Mouse (Mus musculus) gastrocnemius, postnatal 36 days (tissue): ENCODE results near the gene Med24. TPM values are rescaled to one million over a fixed set of nuclear protein-coding genes. Genes with fewer than 3 reads are reported as not detected.
"Not testable (repeated sequence)": the region's sequence is repeated elsewhere in the genome, so short reads cannot be mapped to it uniquely, and the experiment has no call there.

Experiments
- DNase-seq, 2 experiments: peaks; one replicate each; pipeline ENCODE4 v3.0.0; 2022
- intact Hi-C: fragments of 180-260 bp; cut with DNase I; formaldehyde crosslinking; loops from one replicate; pipeline ENCODE4 v1.15.1; 2025
- total RNA-seq, 2 experiments: library from RNA; stranded (reverse); gene quantifications; 2 replicates each; pipeline ENCODE4 v1.2.3; 2021

Gene Med24
- total RNA-seq, 2 experiments from 2014 or later, result 41.4 to 41.9 TPM

GRCm38 (mm10) chr11:98699911-98700310 is 29.3 kb downstream of the Med24 start:
- peak; percentile 66 to 77 for DNase-seq
- intact Hi-C loops, result loop anchor here (2.0 to 5.0 kb wide), 3 partner anchors 87 to 212 kb away; no protein-coding TSS in a partner anchor

GRCm38 (mm10) chr11:98698849-98699640 is 30.2 kb downstream of the Med24 start:
- intact Hi-C loops, result no loop called here
- DNase-seq, result no peak

- no peak for DNase-seq
- intact Hi-C loops, result no loop called here
These were observed 32.0 kb downstream of the Med24 start for GRCm38 (mm10) chr11:98697225-98697624.

GRCm38 (mm10) chr11:98696454-98697216 is 32.6 kb downstream of the Med24 start:
- no peak for DNase-seq
- intact Hi-C loops, result no loop called here

- intact Hi-C loops, result no loop called here
- DNase-seq, result no peak
These were observed 33.8 kb downstream of the Med24 start for GRCm38 (mm10) chr11:98695408-98695807.

GRCm38 (mm10) chr11:98694301-98694700 is 34.9 kb downstream of the Med24 start:
- intact Hi-C loops, result no loop called here
- DNase-seq, result no peak

GRCm38 (mm10) chr11:98693746-98694145 is 35.5 kb downstream of the Med24 start:
- no peak for DNase-seq
- intact Hi-C loops, result no loop called here

- DNase-seq, result no peak
- intact Hi-C loops, result no loop called here
These were observed 36.0 kb downstream of the Med24 start for GRCm38 (mm10) chr11:98693201-98693600.

- intact Hi-C loops, result no loop called here
These were observed 41.2 kb downstream of the Med24 start for GRCm38 (mm10) chr11:98688009-98688408.

GRCm38 (mm10) chr11:98686976-98687375 is 42.3 kb downstream of the Med24 start:
- DNase-seq, result no peak
- intact Hi-C loops, result no loop called here

More at GRCm38 (mm10) chr11:98688009-98688408, 41.2 kb downstream of the Med24 start:
- no peak for DNase-seq

- intact Hi-C loops, result no loop called here
- no peak for DNase-seq
These were observed 43.6 kb downstream of the Med24 start for GRCm38 (mm10) chr11:98685642-98686041.

- no peak for DNase-seq
- intact Hi-C loops, result no loop called here
These were observed 46.4 kb downstream of the Med24 start for GRCm38 (mm10) chr11:98682811-98683210.

GRCm38 (mm10) chr11:98681786-98682745 is 47.2 kb downstream of the Med24 start, which contains the start of gene Psmd3:
Psmd3 (plus strand) TSS chr11:98682554.
- peak; percentile 93 to 98 for DNase-seq
- intact Hi-C loops, result no loop called here

- intact Hi-C loops, result no loop called here
These were observed 48.0 kb downstream of the Med24 start for GRCm38 (mm10) chr11:98681186-98681585.

GRCm38 (mm10) chr11:98680595-98680994 is 48.6 kb downstream of the Med24 start:
- intact Hi-C loops, DNase-seq: not testable (repeated sequence)

More at GRCm38 (mm10) chr11:98681186-98681585, 48.0 kb downstream of the Med24 start:
- no peak for DNase-seq

- no peak for DNase-seq
- intact Hi-C loops, result no loop called here
These were observed 49.2 kb downstream of the Med24 start for GRCm38 (mm10) chr11:98680023-98680422.

GRCm38 (mm10) chr11:98675829-98676363 is 53.3 kb downstream of the Med24 start:
- no peak for DNase-seq
- intact Hi-C loops, result no loop called here

GRCm38 (mm10) chr11:98673136-98673535 is 56.1 kb downstream of the Med24 start:
- intact Hi-C loops, DNase-seq: not testable (repeated sequence)

- no peak for DNase-seq
- intact Hi-C loops, result no loop called here
These were observed 56.8 kb downstream of the Med24 start for GRCm38 (mm10) chr11:98672482-98672881.

- DNase-seq, result no peak
- intact Hi-C loops, result no loop called here
These were observed 57.4 kb downstream of the Med24 start for GRCm38 (mm10) chr11:98671857-98672256.
